Mouse (Mus musculus): ENCODE measurements at regions not wholly inside any gene's neighbourhood (a gene's known extent, or its start where the extent isn't known, plus 50 kb on each side); places are given as distances from the start of the nearest gene placed in this dataset.

GRCm38 (mm10) chr8:92164496-92164895, 192.9 kb upstream of the Irx5 start:
- TF ChIP-seq CTCF (IDR thresholded peaks at IDR 0.05; ENCODE audit: low read depth) = no peak
- TF ChIP-seq EP300 (IDR thresholded peaks at IDR 0.05; ENCODE audit: low read depth) = no peak
